Mouse (Mus musculus): ENCODE measurements around the gene Lsg1. TPM values are rescaled to one million over a fixed set of nuclear protein-coding genes. Genes with fewer than 3 reads are reported as not detected.

Gene Lsg1
- polyA plus RNA-seq, 1 experiment from 2014 or later, result 55.1 TPM

DNA sequence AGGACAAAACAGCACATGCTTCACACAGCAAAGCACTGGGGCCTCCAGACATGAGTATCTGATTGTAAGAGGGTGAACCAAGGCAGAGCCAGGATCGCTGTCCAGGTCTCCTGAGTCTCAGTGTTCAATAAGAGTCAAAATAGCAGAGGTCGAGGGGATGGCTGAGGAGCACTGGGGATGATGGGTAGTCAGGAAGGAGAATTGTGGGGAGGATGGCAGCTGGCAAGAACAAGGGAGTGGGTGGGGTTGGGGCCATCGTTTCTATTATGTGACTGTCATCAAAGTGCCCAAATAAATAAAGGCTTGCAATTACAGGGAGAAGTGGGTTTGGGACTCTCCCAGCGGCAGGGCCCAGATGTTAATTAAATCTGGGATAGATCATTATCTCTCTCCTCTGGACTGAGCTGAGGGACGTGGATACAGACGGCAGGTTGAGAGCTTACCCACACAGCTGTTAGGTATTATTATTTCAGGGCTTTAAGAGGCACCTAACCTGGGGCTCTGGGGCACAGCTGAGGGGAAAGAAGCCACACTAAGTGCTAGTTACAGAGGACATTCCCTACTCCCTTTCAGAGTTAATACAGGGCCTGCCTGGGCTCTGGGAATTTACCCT is 27.4 kb upstream of the Lsg1 start:
- Histone ChIP-seq H3K9me3 (ENCODE audit: control insufficient read depth, low read length) (no peaks in the 10 kb centered on the region), H3K27ac (ENCODE audit: low read length) (no peak overlapping the region), H3K9ac (ENCODE audit: low read length) (no peak overlapping the region), H3K4me2 (ENCODE audit: low read depth, low read length) (no peak overlapping the region), H3K27me3 (ENCODE audit: control insufficient read depth, insufficient read depth, low read depth, low read length) (no peaks in the 10 kb centered on the region), H3K36me3 (ENCODE audit: control insufficient read depth, insufficient read depth, low read length) (no peaks in the 10 kb centered on the region), H3K4me1 (replicated peaks; ENCODE audit: control insufficient read depth, insufficient read depth, low read length) (no peaks in the 10 kb centered on the region), H3K4me3 (ENCODE audit: low read length) (no peak overlapping the region)
- WGBS, result 40% methylated on average over 6 of the region's 6 CpGs
- ATAC-seq (ENCODE audit: low read depth), result no peak

DNA sequence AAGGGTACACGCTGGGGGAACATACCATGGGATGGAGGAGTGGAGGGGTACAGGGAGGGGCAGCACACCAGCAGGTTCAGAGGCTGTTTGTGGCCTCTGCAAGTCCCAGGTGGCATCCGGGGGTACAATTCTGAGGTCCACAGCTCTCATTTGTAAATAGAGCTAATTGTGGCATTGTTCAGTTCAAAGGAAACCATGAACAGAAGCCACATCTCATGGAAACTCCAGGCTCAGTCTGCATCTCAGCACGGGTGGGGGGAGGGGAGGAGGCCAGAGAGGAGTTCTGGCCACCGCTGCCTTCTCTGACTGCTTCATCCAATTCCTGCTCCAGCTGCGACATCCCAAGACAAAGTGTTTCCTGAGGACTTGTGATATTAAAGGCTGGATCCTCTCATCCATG is 26.7 kb upstream of the Lsg1 start:
- 42% methylated on average over 5 of the region's 5 CpGs for WGBS
- no peaks in the 10 kb centered on the region for H3K9me3 ChIP-seq (ENCODE audit: control insufficient read depth, low read length)
- no peak overlapping the region for H3K9ac ChIP-seq (ENCODE audit: low read length)
- no peak overlapping the region for H3K4me3 ChIP-seq (ENCODE audit: low read length)
- ATAC-seq (ENCODE audit: low read depth), result no peak
- no peak overlapping the region for H3K27ac ChIP-seq (ENCODE audit: low read length)
- H3K36me3 ChIP-seq (ENCODE audit: control insufficient read depth, insufficient read depth, low read length), result no peaks in the 10 kb centered on the region
- H3K4me1 ChIP-seq (replicated peaks; ENCODE audit: control insufficient read depth, insufficient read depth, low read length), result no peaks in the 10 kb centered on the region
- no peaks in the 10 kb centered on the region for H3K27me3 ChIP-seq (ENCODE audit: control insufficient read depth, insufficient read depth, low read depth, low read length)
- no peak overlapping the region for H3K4me2 ChIP-seq (ENCODE audit: low read depth, low read length)

DNA sequence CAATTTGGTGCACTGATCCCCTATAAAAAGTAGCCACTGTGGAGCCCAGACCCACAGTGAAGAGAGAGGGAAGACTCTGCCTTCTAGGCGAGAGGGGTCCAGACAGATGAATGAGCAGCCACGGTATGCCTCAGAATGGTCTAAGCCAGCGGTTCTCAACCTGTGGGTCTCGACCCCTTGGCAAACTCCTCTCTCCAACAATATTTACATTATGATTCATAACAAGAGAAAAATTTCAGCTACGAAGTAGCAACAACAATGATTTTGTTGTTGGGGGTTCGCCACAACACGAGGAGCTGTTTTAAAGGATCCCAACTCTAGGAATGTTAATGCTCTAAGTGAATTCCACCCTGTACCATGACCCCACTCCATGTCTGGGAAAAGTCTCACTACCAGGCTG is 25.7 kb upstream of the Lsg1 start:
- Histone ChIP-seq H3K4me3 (ENCODE audit: low read length) (no peak overlapping the region), H3K4me1 (replicated peaks; ENCODE audit: control insufficient read depth, insufficient read depth, low read length) (no peaks in the 10 kb centered on the region), H3K9ac (ENCODE audit: low read length) (no peak overlapping the region), H3K27ac (ENCODE audit: low read length) (no peak overlapping the region), H3K4me2 (ENCODE audit: low read depth, low read length) (no peak overlapping the region), H3K27me3 (ENCODE audit: control insufficient read depth, insufficient read depth, low read depth, low read length) (no peaks in the 10 kb centered on the region), H3K9me3 (ENCODE audit: control insufficient read depth, low read length) (no peaks in the 10 kb centered on the region), H3K36me3 (ENCODE audit: control insufficient read depth, insufficient read depth, low read length) (no peaks in the 10 kb centered on the region)
- WGBS, result 53% methylated on average over 7 of the region's 7 CpGs
- no peak for ATAC-seq (ENCODE audit: low read depth)

DNA sequence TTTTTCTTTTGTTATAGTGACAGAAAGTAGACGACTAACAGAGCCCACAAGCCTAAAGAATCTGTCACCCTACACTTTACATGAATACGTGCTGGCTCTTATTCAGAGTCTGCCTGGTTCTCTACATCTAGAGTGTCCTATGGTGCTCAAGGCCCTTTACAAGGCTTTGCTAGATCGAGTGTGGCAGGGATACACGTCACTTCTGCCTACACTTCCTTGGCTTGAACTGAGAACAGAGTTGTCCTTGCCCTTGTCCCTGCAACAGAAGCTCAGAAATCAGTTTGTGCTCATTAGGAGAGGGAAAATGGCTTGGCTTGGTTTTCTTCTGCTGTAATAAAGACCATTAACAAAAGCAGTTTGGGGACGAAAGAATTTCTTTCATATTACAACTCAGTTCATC is 23.9 kb upstream of the Lsg1 start:
- WGBS, result 66% methylated on average over 5 of the region's 5 CpGs
- H3K36me3 ChIP-seq (ENCODE audit: control insufficient read depth, insufficient read depth, low read length), result no peaks in the 10 kb centered on the region

DNA sequence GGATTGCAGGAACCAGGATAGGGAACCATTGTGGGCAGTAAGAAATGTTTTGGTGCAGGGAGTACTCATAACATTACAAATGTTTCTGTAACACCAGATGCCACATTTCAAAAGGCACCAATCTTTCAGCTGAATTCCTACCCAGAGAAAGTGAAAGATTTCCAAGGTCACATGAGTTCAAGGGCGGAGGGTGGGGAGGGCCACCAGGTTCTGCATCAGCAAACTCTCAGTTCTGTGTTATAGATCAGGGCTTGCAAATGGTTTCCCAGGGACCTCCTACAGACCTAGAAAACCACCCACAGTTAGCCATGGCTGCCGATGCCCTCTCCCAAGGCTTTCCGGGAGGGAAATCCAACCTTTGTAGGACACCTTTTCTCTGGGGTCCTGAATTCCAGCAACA is 20.5 kb upstream of the Lsg1 start:
- no peak for ATAC-seq (ENCODE audit: low read depth)
- H3K4me1 ChIP-seq (replicated peaks; ENCODE audit: control insufficient read depth, insufficient read depth, low read length), result peaks cover 23% of the 10 kb centered on the region
- WGBS, result 75% methylated on average over 3 of the region's 3 CpGs
- H3K9ac ChIP-seq (ENCODE audit: low read length), result no peak overlapping the region
- H3K9me3 ChIP-seq (ENCODE audit: control insufficient read depth, low read length), result no peaks in the 10 kb centered on the region
- no peaks in the 10 kb centered on the region for H3K36me3 ChIP-seq (ENCODE audit: control insufficient read depth, insufficient read depth, low read length)
- H3K27me3 ChIP-seq (ENCODE audit: control insufficient read depth, insufficient read depth, low read depth, low read length), result no peaks in the 10 kb centered on the region
- H3K27ac ChIP-seq (ENCODE audit: low read length), result no peak overlapping the region
- no peak overlapping the region for H3K4me2 ChIP-seq (ENCODE audit: low read depth, low read length)
- no peak overlapping the region for H3K4me3 ChIP-seq (ENCODE audit: low read length)

More for the DNA sequence above, 23.9 kb upstream of the Lsg1 start:
- Histone ChIP-seq H3K27ac (ENCODE audit: low read length) (no peak overlapping the region), H3K9me3 (ENCODE audit: control insufficient read depth, low read length) (no peaks in the 10 kb centered on the region), H3K4me2 (ENCODE audit: low read depth, low read length) (no peak overlapping the region), H3K4me3 (ENCODE audit: low read length) (no peak overlapping the region), H3K27me3 (ENCODE audit: control insufficient read depth, insufficient read depth, low read depth, low read length) (no peaks in the 10 kb centered on the region), H3K4me1 (replicated peaks; ENCODE audit: control insufficient read depth, insufficient read depth, low read length) (no peaks in the 10 kb centered on the region), H3K9ac (ENCODE audit: low read length) (no peak overlapping the region)
- no peak for ATAC-seq (ENCODE audit: low read depth)

DNA sequence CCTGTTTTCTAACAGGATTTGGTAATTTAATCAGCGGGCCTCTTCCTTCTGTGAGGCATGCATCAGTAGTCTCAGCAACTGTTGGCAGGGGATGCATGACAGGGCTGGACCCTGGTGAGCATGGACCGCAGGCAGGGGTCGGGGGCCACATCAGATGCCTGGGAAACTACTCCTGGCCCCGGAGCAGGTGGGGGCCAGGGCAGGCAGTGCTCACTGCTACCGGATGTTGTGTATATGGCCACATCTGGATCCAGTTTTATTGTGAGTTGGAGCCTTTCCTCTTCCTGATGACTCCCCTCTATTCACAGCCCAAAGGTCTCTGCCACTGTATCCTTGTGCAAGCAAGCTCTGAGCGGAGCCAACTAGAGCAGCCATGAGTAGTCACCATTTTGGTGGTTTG is 18.1 kb upstream of the Lsg1 start:
- no peak for ATAC-seq (ENCODE audit: low read depth)
- H3K9ac ChIP-seq (ENCODE audit: low read length), result no peak overlapping the region
- no peak overlapping the region for H3K4me2 ChIP-seq (ENCODE audit: low read depth, low read length)
- 52% methylated on average over 6 of the region's 6 CpGs for WGBS
- no peak overlapping the region for H3K4me3 ChIP-seq (ENCODE audit: low read length)
- no peaks in the 10 kb centered on the region for H3K36me3 ChIP-seq (ENCODE audit: control insufficient read depth, insufficient read depth, low read length)
- no peaks in the 10 kb centered on the region for H3K27me3 ChIP-seq (ENCODE audit: control insufficient read depth, insufficient read depth, low read depth, low read length)
- H3K4me1 ChIP-seq (replicated peaks; ENCODE audit: control insufficient read depth, insufficient read depth, low read length), result peaks cover 41% of the 10 kb centered on the region
- H3K9me3 ChIP-seq (ENCODE audit: control insufficient read depth, low read length), result no peaks in the 10 kb centered on the region
- H3K27ac ChIP-seq (ENCODE audit: low read length), result no peak overlapping the region

DNA sequence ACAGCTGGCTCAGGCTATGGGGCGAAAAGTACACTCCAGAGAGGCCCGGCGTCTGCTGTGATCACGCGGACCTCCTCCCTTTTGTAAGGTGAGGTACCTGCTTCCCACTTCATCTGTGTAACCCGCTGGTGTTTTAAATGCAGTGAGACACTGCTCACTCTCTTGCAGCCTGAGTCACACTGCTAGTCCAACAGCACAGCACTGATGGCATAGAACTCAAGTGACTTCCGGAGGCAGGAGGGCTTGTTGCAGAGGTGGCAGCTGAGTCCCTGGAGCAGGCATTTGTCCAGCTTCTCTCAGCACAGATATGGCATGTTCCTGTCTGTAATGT is 17.4 kb upstream of the Lsg1 start:
- Histone ChIP-seq H3K9ac (ENCODE audit: low read length) (no peak overlapping the region), H3K27me3 (ENCODE audit: control insufficient read depth, insufficient read depth, low read depth, low read length) (no peaks in the 10 kb centered on the region), H3K27ac (ENCODE audit: low read length) (peak overlapping the region; percentile 32; the same call in 1 of the 2 replicates), H3K4me1 (replicated peaks; ENCODE audit: control insufficient read depth, insufficient read depth, low read length) (peaks cover 41% of the 10 kb centered on the region), H3K4me3 (ENCODE audit: low read length) (no peak overlapping the region), H3K4me2 (ENCODE audit: low read depth, low read length) (no peak overlapping the region), H3K9me3 (ENCODE audit: control insufficient read depth, low read length) (no peaks in the 10 kb centered on the region), H3K36me3 (ENCODE audit: control insufficient read depth, insufficient read depth, low read length) (no peaks in the 10 kb centered on the region)
- ATAC-seq (ENCODE audit: low read depth), result no peak
- 40% methylated on average over 7 of the region's 7 CpGs for WGBS

DNA sequence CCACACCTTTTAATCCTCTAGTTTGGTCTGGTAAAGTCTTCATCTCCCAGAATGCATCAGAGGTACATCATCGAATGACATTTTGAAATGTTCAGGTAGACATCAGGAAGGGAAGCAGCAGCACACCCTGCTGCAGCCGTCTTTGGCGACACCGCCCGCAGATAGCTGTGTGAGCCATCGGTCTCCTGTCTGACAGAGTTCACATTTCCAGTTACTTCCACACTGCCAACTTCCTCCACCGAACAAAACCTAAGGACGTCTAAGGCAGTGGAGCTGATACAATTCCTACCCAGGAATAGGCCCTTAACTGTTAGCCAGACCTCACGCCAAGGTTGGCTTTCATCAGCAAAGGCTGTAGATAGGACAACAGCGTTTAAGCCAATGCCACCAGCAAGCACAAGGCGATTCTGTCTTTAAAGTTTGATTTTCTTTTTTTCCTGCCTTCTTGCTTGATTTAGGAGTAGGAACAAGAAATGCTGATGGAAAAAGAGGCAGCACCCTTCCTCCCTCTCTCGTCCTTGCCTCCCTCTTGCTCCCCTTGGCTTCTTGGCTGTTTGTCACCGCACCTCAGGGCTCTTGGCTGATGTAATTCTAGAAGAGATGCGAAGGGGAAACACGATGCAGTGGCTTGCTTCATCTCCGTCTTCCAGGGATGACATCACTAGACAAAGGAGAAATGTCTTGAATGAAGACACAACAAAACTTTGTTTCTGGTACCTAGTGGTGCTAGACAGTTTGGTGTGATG is 16.8 kb upstream of the Lsg1 start:
- H3K9me3 ChIP-seq (ENCODE audit: control insufficient read depth, low read length), result no peaks in the 10 kb centered on the region
- no peak overlapping the region for H3K9ac ChIP-seq (ENCODE audit: low read length)
- no peak overlapping the region for H3K4me3 ChIP-seq (ENCODE audit: low read length)
- H3K4me1 ChIP-seq (replicated peaks; ENCODE audit: control insufficient read depth, insufficient read depth, low read length), result peaks cover 41% of the 10 kb centered on the region
- WGBS, result 66% methylated on average over 16 of the region's 16 CpGs
- no peaks in the 10 kb centered on the region for H3K27me3 ChIP-seq (ENCODE audit: control insufficient read depth, insufficient read depth, low read depth, low read length)
- H3K27ac ChIP-seq (ENCODE audit: low read length), result peak overlapping the region; percentile 32
- H3K36me3 ChIP-seq (ENCODE audit: control insufficient read depth, insufficient read depth, low read length), result no peaks in the 10 kb centered on the region
- no peak for ATAC-seq (ENCODE audit: low read depth)
- H3K4me2 ChIP-seq (ENCODE audit: low read depth, low read length), result no peak overlapping the region

DNA sequence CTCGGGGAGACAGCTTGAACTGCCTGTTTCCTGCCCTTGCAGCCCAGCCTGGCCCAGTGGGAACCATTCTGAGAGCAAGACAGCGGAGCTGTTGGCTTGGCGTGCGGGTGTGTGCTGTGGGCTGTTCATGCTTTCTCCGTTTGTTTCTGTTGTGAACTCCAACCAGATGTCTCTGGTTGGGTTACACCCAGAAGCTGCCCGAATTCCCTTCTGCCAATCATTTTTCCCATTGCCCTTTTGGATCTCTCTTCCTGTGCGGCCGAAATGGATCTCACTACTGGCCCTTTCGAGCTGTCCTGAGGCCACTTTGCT is 16.1 kb upstream of the Lsg1 start:
- Histone ChIP-seq H3K9me3 (ENCODE audit: control insufficient read depth, low read length) (no peaks in the 10 kb centered on the region), H3K4me1 (replicated peaks; ENCODE audit: control insufficient read depth, insufficient read depth, low read length) (peaks cover 41% of the 10 kb centered on the region), H3K4me2 (ENCODE audit: low read depth, low read length) (peak overlapping the region; percentile 92), H3K27me3 (ENCODE audit: control insufficient read depth, insufficient read depth, low read depth, low read length) (no peaks in the 10 kb centered on the region), H3K36me3 (ENCODE audit: control insufficient read depth, insufficient read depth, low read length) (no peaks in the 10 kb centered on the region), H3K27ac (ENCODE audit: low read length) (peak overlapping the region; percentile 57), H3K4me3 (ENCODE audit: low read length) (peak overlapping the region; percentile 8), H3K9ac (ENCODE audit: low read length) (peak overlapping the region; percentile 24; the same call in 1 of the 2 replicates)
- ATAC-seq (ENCODE audit: low read depth), result no peak
- WGBS, result 47% methylated on average over 9 of the region's 9 CpGs
